ENCODE assay signal across 8 mouse cellular contexts in genomic region chr6:72216681-72217414, GRCm38 (mm10). TPM values are rescaled to one million over a fixed set of nuclear protein-coding genes. Genes with fewer than 3 reads are reported as not detected.
A peak's percentile ranks its signal among the peaks of the same experiment; 100 is the strongest.
DNase-seq lines count a peak whose midpoint lies in the region; ATAC-seq and TF ChIP-seq lines count a peak whose summit lies in the region.

No protein-coding gene starts in this region.

- peak; percentile 16 for DNase-seq in G1E (ENCODE audit: low spot score)
- DNase-seq in cerebellum, adult 9-11 months: peak; percentile 97
- DNase-seq in frontal cortex, postnatal 14 days (ENCODE audit: low spot score in 2 of 2): peak; percentile 97
- DNase-seq in hindbrain, embryonic 11.5 days (ENCODE audit: low spot score): peak; percentile 91
- DNase-seq in layer of hippocampus, adult 9-11 months: peak; percentile 96
- peak; percentile 99 for DNase-seq in lung, embryonic 14.5 days
- peak; percentile 99 for DNase-seq in ovary, postnatal 36 days (ENCODE audit: low spot score)
- peak; percentile 48 for DNase-seq in thymus, postnatal 14 days

- under 1% methylated on average over 31 of the region's 33 CpGs for WGBS in hindbrain, embryonic 11.5 days
- WGBS in lung, embryonic 14.5 days: under 1% methylated on average over 32 of the region's 33 CpGs

- TF ChIP-seq CTCF in G1E (IDR thresholded peaks at IDR 0.05; ENCODE audit: low read depth, low read length): no peak
- TF ChIP-seq CTCF in lung, embryonic 14.5 days (IDR thresholded peaks at IDR 0.05; ENCODE audit: low read depth): peak; percentile 47

- H3K36me3 ChIP-seq in G1E (replicated peaks): no peaks in the 10 kb centered on the region
- H3K36me3 ChIP-seq in hindbrain, embryonic 11.5 days (ENCODE audit: control insufficient read depth, insufficient read depth, low read length): no peaks in the 10 kb centered on the region
- 0 out of 2 replicates have a peak, but pooled peaks cover 5% of the 10 kb centered on the region for H3K36me3 ChIP-seq in lung, embryonic 14.5 days (ENCODE audit: insufficient read depth)

- ATAC-seq in G1E (ENCODE audit: extremely low read depth, insufficient number of reproducible peaks, low FRiP score, poor library complexity, severe bottlenecking): no peak
- peak; percentile 90 for ATAC-seq in hindbrain, embryonic 11.5 days (ENCODE audit: low FRiP score)
- ATAC-seq in lung, embryonic 14.5 days (ENCODE audit: insufficient read depth): peak; percentile 93

- H3K27ac ChIP-seq in hindbrain, embryonic 11.5 days (ENCODE audit: low read depth, low read length): peak overlapping the region; percentile 85
- peak overlapping the region; percentile 92 for H3K27ac ChIP-seq in lung, embryonic 14.5 days (ENCODE audit: low read depth)

- H3K9ac ChIP-seq in hindbrain, embryonic 11.5 days (ENCODE audit: low read depth, low read length): no peak overlapping the region
- no peak overlapping the region for H3K9ac ChIP-seq in lung, embryonic 14.5 days

- H3K4me2 ChIP-seq in hindbrain, embryonic 11.5 days (replicated peaks; ENCODE audit: low read depth, low read length): peak overlapping the region; percentile 25
- peak overlapping the region; percentile 52 for H3K4me2 ChIP-seq in lung, embryonic 14.5 days

- no peaks in the 10 kb centered on the region for H3K4me1 ChIP-seq in G1E (ENCODE audit: insufficient read depth, low read depth, low read length)
- peaks cover 25% of the 10 kb centered on the region for H3K4me1 ChIP-seq in hindbrain, embryonic 11.5 days (replicated peaks; ENCODE audit: control insufficient read depth, insufficient read depth, low read length)
- peaks cover 64% of the 10 kb centered on the region for H3K4me1 ChIP-seq in lung, embryonic 14.5 days (ENCODE audit: insufficient read depth)

- no peak overlapping the region for H3K4me3 ChIP-seq in G1E (ENCODE audit: low read depth, low read length)
- H3K4me3 ChIP-seq in hindbrain, embryonic 11.5 days (ENCODE audit: low read depth, low read length): peak overlapping the region; percentile 6; the same call in 1 of the 2 replicates
- no peak overlapping the region for H3K4me3 ChIP-seq in lung, embryonic 14.5 days (ENCODE audit: low read depth, low read length)

- H3K27me3 ChIP-seq in G1E (ENCODE audit: insufficient read depth, low read length): peaks cover 60% of the 10 kb centered on the region
- peaks cover 15% of the 10 kb centered on the region for H3K27me3 ChIP-seq in hindbrain, embryonic 11.5 days (ENCODE audit: control insufficient read depth, insufficient read depth, low read length)
- H3K27me3 ChIP-seq in lung, embryonic 14.5 days (ENCODE audit: insufficient read depth, low read length): 0 out of 2 replicates have a peak, but pooled peaks cover 4% of the 10 kb centered on the region

- H3K9me3 ChIP-seq in G1E (replicated peaks): no peaks in the 10 kb centered on the region
- H3K9me3 ChIP-seq in hindbrain, embryonic 11.5 days (ENCODE audit: control insufficient read depth, low read length): no peaks in the 10 kb centered on the region
- H3K9me3 ChIP-seq in lung, embryonic 14.5 days (ENCODE audit: low read depth, low read length): no peaks in the 10 kb centered on the region

RNA-seq across cellular contexts. Expression of gene Atoh8, which starts 18.5 kb away (rescaled TPM):
- total RNA-seq in G1E (2014; fragmentation: Nextera tagmentation): not detected in 2 replicates
- total RNA-seq in G1E (2017): not detected in 2 replicates
- 0.03 TPM in 1 of 2 replicates, not detected in the other for polyA plus RNA-seq in G1E (2012)
- polyA plus RNA-seq in hindbrain, embryonic 11.5 days (2014; fragmentation: Nextera tagmentation; extraction: Ambion mirVana): 9.2 and 9.6 TPM in 2 replicates
- 18.7 and 19.3 TPM in 2 replicates for polyA plus RNA-seq in lung, embryonic 14.5 days (2014; fragmentation: Nextera tagmentation; extraction: Ambion mirVana)

Comparison
In these comparisons a context has a peak if more than half of its experiments do, and no peak if none do; other contexts are left out.
1. DNase-seq: peak in every context shown above with its lines; median percentile 99 in lung, embryonic 14.5 days; 99 in ovary, postnatal 36 days; 97 in cerebellum, adult 9-11 months; 97 in frontal cortex, postnatal 14 days; 96 in layer of hippocampus, adult 9-11 months; 91 in hindbrain, embryonic 11.5 days; 48 in thymus, postnatal 14 days; 16 in G1E.